Mouse (Mus musculus) layer of hippocampus, adult 9-11 months (tissue): ENCODE data around the gene Olfr1043.
"Not testable (repeated sequence)": the region's sequence is repeated elsewhere in the genome, so short reads cannot be mapped to it uniquely, and the experiment has no call there.

Experiments used
- DNase-seq: peaks from one replicate; pipeline ENCODE4 v3.0.0; 2022

The Olfr1043 gene

GRCm38 (mm10) chr2:86167422-86167821 is at the start of gene Olfr1043:
Gene Olfr1043 (minus strand): TSS chr2:86167522.
- no peak for DNase-seq

DNA sequence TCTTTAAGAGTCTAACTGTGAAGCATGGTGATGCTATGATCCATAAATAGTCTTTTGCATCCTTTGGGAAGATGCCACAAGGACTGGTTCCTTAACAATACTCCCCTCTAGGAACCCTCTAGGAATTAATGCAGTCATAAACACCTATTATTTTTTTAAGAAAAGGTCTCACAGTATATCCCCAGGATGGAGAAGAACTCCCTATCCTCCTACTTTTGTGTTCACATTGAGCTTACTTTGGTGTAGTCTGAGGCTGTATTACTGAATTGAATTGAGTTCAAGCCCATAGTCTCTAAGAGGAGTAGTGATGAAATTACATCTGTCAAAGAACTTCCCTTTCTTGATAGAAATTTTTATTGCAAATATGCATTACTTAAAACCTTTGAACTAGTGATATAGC is 35.6 kb upstream of the Olfr1043 start, which contains the start of gene Olfr1045:
Gene Olfr1045 (minus strand): TSS at position 101 of the 400 bp plus-strand sequence.
- no peak for DNase-seq

DNA sequence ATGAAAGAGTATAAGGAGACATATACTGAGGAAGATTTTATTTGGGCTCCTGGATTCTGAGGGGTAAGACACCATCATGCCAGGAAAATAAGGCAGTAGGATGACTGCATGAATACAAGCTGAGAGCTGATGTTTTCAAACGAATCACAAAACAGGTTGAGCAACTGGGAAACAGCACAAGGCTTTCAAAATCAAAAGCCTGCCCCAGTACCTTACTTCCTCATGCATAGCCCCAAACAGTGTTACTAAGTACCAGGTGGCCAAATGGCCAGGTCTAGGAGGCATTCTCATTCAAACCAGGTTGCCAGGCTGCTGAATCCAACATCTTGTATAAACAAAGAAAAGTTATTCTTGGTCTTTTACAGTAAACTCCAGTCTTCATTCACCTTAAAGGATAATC is 28.5 kb upstream of the Olfr1043 start:
- DNase-seq = no peak

DNA sequence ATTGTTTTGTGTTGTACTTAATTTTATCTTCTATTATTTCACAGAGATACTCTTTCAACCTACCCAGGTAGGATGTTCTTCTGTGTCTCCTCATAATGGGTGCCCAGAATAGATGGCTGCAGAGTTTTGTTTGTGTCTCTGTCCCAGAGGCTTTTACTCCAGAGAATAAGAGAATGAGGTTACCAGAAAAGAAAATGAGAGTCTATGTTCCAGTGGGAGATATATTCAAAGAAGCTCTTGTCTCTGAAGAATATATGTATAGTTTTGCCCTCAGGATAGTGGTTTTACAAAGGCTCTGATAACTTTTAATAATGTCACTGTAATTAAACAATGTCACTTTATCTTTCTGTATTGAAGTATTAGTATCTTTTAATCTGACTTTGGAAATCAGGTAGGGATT is 18.3 kb upstream of the Olfr1043 start, which contains the start of gene Olfr52:
Gene Olfr52 (minus strand): TSS at position 101 of the 400 bp plus-strand sequence.
- no peak for DNase-seq

DNA sequence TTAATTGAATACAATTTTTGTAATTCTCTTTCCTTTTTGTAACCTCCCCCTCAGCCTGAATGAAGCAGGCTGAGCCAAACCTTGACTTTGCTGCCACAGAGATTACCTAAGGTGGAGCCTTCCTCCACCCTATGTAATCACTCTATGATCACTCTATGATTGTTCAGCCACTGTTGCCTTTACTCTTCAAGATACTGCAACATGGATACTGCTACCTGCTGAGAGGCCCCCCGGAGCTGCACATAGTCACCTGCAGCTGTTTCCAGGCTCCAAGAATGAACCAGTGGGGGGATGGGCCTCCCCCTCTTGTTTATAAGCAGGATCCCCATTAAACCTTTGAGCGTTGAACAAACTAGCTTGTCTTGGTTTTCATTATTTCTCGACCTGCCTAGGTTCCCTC is 12.6 kb upstream of the Olfr1043 start:
- DNase-seq = no peak

DNA sequence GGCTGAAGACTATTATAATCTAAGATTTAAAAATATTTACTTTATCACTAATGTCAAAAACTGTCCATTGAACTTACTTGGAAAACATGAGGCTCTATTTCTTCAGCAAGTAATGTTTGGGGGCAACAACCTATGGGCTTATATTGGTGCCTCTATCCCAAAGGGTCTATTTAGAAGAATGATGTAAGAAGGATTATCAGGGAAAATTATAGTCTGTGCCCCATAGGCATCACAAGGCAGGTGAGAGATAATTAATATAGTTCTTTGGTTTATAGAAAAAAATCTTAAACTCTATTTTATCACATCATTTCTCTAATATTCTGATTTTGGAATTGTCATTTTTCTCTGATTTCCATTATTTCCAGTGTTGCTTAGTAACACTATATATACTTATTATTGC is 10.4 kb upstream of the Olfr1043 start, which contains the start of gene Olfr1044:
Gene Olfr1044 (minus strand): TSS at position 101 of the 400 bp plus-strand sequence.
- DNase-seq = no peak

DNA sequence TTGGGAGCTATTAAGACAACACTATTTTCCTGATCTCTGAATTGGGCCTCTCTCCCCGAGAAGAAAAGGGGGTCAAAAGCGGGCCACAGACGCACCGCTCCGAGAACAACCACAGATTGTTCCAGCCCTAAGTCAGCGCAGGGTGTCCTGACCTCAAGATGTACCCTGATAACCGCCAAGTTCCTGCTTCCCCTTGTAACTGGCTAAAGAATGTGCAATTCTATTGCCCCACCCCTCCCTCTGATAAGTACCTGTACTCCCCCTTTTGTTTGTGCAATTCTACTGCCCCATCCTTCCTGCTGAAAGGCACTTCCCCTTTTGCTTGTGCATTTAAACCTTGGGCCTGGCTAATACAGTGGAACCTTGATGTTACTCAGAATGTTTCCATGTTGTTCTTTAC is 8.1 kb upstream of the Olfr1043 start:
- not testable (repeated sequence) for DNase-seq

DNA sequence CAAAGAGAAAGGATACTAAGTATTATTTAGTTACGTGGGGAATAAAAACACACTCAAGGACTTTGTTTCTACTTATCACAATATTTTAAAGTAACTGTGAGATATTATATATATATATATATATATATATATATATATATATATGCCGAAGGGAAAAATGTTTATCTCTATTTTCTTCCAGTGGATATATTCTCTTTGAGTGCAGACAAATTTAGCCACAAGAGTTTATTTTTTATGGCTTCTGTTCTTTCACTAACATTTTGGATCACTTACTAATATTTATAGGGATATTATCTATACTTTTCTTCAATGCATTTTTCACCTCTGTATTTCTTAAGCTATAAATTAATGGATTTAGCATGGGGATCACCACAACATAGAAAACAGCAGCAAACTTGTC is 5.6 kb downstream of the Olfr1043 start, which contains the start of gene Olfr1042:
Gene Olfr1042 (minus strand): TSS at position 101 of the 400 bp plus-strand sequence.
- no peak for DNase-seq

DNA sequence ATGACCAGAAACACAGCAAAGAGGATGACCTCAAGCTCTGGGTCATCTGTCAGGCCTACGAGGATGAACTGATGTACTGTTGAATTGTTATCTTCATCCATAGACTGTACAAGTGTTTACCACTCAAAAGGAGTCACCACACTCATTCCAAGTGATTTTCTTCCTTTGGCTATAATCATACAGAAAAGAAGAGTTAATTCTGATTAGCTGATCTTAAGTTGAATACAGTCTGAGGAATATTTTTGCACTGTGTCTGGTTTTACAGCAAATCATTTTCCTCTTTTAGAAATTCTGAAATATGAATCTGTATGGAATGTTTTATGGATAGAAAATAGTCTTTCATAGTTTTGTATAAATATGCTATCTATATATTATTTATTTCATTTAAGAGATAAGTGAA is 20.7 kb downstream of the Olfr1043 start, which contains the start of gene Olfr1040:
Gene Olfr1040 (minus strand): TSS at position 101 of the 400 bp plus-strand sequence.
- DNase-seq = no peak

DNA sequence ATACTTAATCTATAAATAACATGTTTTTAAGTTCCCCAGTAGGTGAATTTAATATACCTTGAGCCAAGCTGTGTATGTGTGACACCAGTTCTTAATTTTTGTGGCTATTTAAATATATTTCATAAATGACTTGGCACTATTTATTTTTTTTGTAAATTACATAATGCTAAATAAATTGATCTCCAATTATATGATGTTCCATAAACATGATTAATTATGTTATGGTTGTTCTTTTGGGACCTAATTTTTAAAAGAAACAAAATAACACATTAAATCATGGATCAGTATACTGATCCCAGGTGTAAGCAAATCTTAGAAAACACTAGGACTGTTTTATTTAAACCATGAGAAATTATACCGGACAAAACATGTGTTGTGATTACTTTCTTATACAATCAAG is 31.5 kb downstream of the Olfr1043 start, which contains the start of gene Olfr1039:
Gene Olfr1039 (minus strand): TSS at position 101 of the 400 bp plus-strand sequence.
- DNase-seq = no peak
